Mouse (Mus musculus) cerebral cortex, adult 2 months (tissue): ENCODE measurements around the gene Ftl1.

ENCODE experiments used
- WGBS: fragments of 180-500 bp; shearing (Covaris S2); methylation state at CpG from one replicate; pipeline ENCODE4 v1.1.7; 2018; 5-methylcytosine and 5-hydroxymethylcytosine counted together

Ftl1 gene

GRCm38 (mm10) chr7:45451344-45451982, 8.2 kb downstream of the Ftl1 start:
- 37% methylated on average over 23 of the region's 23 CpGs for WGBS

- 88% methylated on average over 1 of the region's 1 CpGs for WGBS
Measured at GRCm38 (mm10) chr7:45449974-45450373, 9.7 kb downstream of the Ftl1 start.

GRCm38 (mm10) chr7:45447325-45447990, 12.2 kb downstream of the Ftl1 start:
- 38% methylated on average over 11 of the region's 11 CpGs for WGBS

- WGBS, result 90% methylated on average over 22 of the region's 22 CpGs
Measured at GRCm38 (mm10) chr7:45443526-45444420, 15.9 kb downstream of the Ftl1 start.

GRCm38 (mm10) chr7:45437521-45438276, 22.0 kb downstream of the Ftl1 start, which contains the start of gene Ruvbl2:
TSS of gene Ruvbl2 (minus strand) at chr7:45438096.
- WGBS, result 39% methylated on average over 19 of the region's 19 CpGs

GRCm38 (mm10) chr7:45437046-45437445, 22.6 kb downstream of the Ftl1 start:
- WGBS, result 63% methylated on average over 6 of the region's 6 CpGs

- WGBS, result 97% methylated on average over 5 of the region's 5 CpGs
Measured at GRCm38 (mm10) chr7:45436444-45436843, 23.2 kb downstream of the Ftl1 start.

- 1% methylated on average over 16 of the region's 16 CpGs for WGBS
Measured at GRCm38 (mm10) chr7:45435038-45435437, 24.6 kb downstream of the Ftl1 start.

- under 1% methylated on average over 45 of the region's 45 CpGs for WGBS
Measured at GRCm38 (mm10) chr7:45434203-45435015, 25.3 kb downstream of the Ftl1 start, which contains the start of gene Gys1. TSS of gene Gys1 (plus strand) at chr7:45434844.

- 0% methylated on average over 7 of the region's 7 CpGs for WGBS
Measured at GRCm38 (mm10) chr7:45433835-45434202, 25.9 kb downstream of the Ftl1 start.

GRCm38 (mm10) chr7:45426556-45426955, 33.1 kb downstream of the Ftl1 start:
- WGBS, result 93% methylated on average over 8 of the region's 8 CpGs

- WGBS, result 93% methylated on average over 14 of the region's 14 CpGs
Measured at GRCm38 (mm10) chr7:45421194-45421593, 38.5 kb downstream of the Ftl1 start.

- 79% methylated on average over 6 of the region's 6 CpGs for WGBS
Measured at GRCm38 (mm10) chr7:45420615-45420919, 39.1 kb downstream of the Ftl1 start, which contains the start of gene Lhb. TSS of gene Lhb (plus strand) at chr7:45420820.

GRCm38 (mm10) chr7:45419859-45420614, 39.6 kb downstream of the Ftl1 start:
- 27% methylated on average over 27 of the region's 27 CpGs for WGBS

- 12% methylated on average over 13 of the region's 13 CpGs for WGBS
Measured at GRCm38 (mm10) chr7:45417962-45418492, 41.7 kb downstream of the Ftl1 start.

- 12% methylated on average over 37 of the region's 37 CpGs for WGBS
Measured at GRCm38 (mm10) chr7:45415636-45416035, 44.0 kb downstream of the Ftl1 start.

- 40% methylated on average over 12 of the region's 12 CpGs for WGBS
Measured at GRCm38 (mm10) chr7:45414740-45415224, 44.9 kb downstream of the Ftl1 start.

- WGBS, result 4% methylated on average over 27 of the region's 27 CpGs
Measured at GRCm38 (mm10) chr7:45413864-45414739, 45.6 kb downstream of the Ftl1 start.
